Mouse (Mus musculus) forebrain, embryonic 15.5 days (tissue): ENCODE measurements at regions not wholly inside any gene's neighbourhood (a gene's known extent, or its start where the extent isn't known, plus 50 kb on each side); places are given as distances from the start of the nearest gene placed in this dataset.

ENCODE experiments used
- ATAC-seq: fragments of 200-750 bp; cut with Nextera tagmentation; replicated peaks from 2 replicates; pipeline ENCODE4 v1.8.0; 2017; ENCODE audit warnings: mild to moderate bottlenecking, moderate TSS enrichment, moderate library complexity
- H3K27ac ChIP-seq: fragments of 300-500 bp; sonication (generic); replicated peaks from 2 replicates; pipeline ENCODE4 v1.5.1; 2015; ENCODE audit warnings: mild to moderate bottlenecking, inconsistent platforms
- H3K27me3 ChIP-seq: fragments of 300-500 bp; sonication (generic); 2 replicates; pipeline ENCODE4 v1.6.1; 2015; ENCODE audit warnings: inconsistent platforms
- H3K36me3 ChIP-seq: fragments of 300-500 bp; sonication (generic); 2 replicates; pipeline ENCODE4 v1.6.1; 2015; ENCODE audit warnings: mild to moderate bottlenecking, inconsistent platforms
- H3K4me1 ChIP-seq: fragments of 300-500 bp; sonication (generic); 2 replicates; pipeline ENCODE4 v1.6.1; 2015; ENCODE audit warnings: inconsistent platforms
- H3K4me2 ChIP-seq: fragments of 300-500 bp; sonication (generic); replicated peaks from 2 replicates; pipeline ENCODE4 v1.6.1; 2015; ENCODE audit warnings: mild to moderate bottlenecking, inconsistent platforms
- H3K4me3 ChIP-seq: fragments of 300-500 bp; sonication (generic); 2 replicates; pipeline ENCODE4 v1.5.1; 2015; ENCODE audit warnings: mild to moderate bottlenecking, inconsistent platforms
- H3K9ac ChIP-seq: fragments of 300-500 bp; sonication (generic); replicated peaks from 2 replicates; pipeline ENCODE4 v1.6.1; 2015; ENCODE audit warnings: mild to moderate bottlenecking, inconsistent platforms
- H3K9me3 ChIP-seq: fragments of 300-500 bp; sonication (generic); 2 replicates; pipeline ENCODE4 v1.6.1; 2016; ENCODE audit warnings: inconsistent platforms
- WGBS: fragments of 180-500 bp; shearing (Covaris S2); methylation state at CpG from one replicate; pipeline ENCODE4 v1.1.7; 2015; ENCODE audit warnings: mixed read lengths; 5-methylcytosine and 5-hydroxymethylcytosine counted together

DNA sequence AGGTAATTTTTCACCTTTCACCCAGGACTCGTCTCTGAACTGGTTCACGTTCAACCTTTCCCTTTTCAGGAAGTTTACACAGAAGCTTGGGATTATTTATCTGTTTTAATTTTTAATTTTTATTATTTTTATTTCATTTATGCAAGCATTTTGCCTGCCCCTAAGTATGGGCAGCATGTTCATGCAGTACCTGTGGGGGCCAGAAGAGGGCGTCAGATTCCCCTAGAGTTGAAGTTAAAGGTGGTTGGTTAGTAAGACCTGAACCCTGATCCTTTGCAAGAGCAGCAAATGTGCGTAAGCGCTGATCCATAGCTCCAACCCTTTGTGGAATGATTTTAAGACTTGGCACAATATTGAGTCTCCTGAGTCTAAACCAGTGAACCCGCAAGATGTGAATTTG is 271.7 kb upstream of the Rora start:
- Histone ChIP-seq H3K4me3 (no peak overlapping the region), H3K4me2 (no peak overlapping the region), H3K27ac (no peak overlapping the region), H3K9ac (no peak overlapping the region), H3K9me3 (no peaks in the 10 kb centered on the region), H3K4me1 (no peaks in the 10 kb centered on the region), H3K27me3 (no peaks in the 10 kb centered on the region), H3K36me3 (no peaks in the 10 kb centered on the region)
- 89% methylated on average over 6 of the region's 6 CpGs for WGBS
- no peak for ATAC-seq

DNA sequence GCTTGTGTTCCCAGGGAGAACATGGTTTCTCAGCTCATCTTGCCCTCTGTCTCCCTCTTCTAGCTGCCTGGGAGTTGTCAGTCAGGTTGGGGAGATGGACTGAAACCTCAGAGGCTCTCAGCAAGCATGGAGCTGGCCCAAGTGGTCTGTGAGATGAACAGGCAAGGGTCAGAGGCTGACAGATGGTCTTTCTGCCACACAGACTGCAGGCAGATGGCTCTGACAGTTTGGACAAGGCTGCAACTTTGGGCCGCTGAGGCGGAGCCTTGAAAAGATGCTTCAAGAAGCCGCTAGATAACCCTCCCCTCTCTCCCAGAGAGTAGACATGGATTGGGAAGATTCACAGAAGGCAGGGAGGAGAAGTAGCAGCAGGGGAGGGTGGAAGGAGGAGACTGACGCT is 252.7 kb upstream of the Rora start:
- Histone ChIP-seq H3K9me3 (no peaks in the 10 kb centered on the region), H3K4me2 (no peak overlapping the region), H3K9ac (no peak overlapping the region), H3K27ac (no peak overlapping the region), H3K36me3 (no peaks in the 10 kb centered on the region), H3K4me1 (peaks cover 6% of the 10 kb centered on the region), H3K27me3 (no peaks in the 10 kb centered on the region), H3K4me3 (no peak overlapping the region)
- no peak for ATAC-seq
- WGBS, result 71% methylated on average over 4 of the region's 4 CpGs

DNA sequence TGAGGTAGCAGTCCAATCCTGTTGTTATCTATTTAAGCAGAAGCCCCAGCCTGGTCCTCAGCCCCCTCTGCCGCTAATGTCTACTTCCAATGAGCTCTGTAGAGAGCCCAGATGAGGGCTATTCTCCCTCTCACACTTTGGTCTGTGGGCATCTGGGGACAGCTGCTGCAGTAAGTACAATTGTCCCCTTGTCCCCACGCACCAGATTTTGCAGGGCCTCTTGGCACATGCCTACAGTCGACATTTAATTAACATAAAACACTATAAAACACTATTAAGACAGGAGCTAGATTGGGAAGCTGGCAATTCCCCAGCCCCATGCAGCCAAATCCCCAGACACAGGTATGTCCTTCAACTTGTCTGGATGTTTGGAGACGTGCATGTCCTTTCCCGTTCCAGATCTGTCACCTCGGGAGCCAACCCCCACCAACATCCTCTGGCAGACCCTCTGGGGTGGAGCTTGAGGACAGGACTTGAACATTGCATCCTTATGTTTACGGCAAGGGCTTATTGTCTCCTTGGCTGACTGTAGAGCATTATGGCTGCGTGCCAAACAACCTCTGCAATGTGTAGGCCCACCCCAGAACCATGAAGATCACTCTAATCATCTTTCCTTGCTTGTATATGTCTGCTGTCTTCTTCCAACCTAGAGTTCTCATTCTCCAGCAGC is 251.3 kb upstream of the Rora start:
- 49% methylated on average over 8 of the region's 8 CpGs for WGBS
- Histone ChIP-seq H3K9ac (no peak overlapping the region), H3K4me3 (no peak overlapping the region), H3K4me2 (no peak overlapping the region), H3K36me3 (no peaks in the 10 kb centered on the region), H3K9me3 (no peaks in the 10 kb centered on the region), H3K27me3 (no peaks in the 10 kb centered on the region), H3K4me1 (peaks cover 6% of the 10 kb centered on the region), H3K27ac (no peak overlapping the region)
- ATAC-seq, result no peak

DNA sequence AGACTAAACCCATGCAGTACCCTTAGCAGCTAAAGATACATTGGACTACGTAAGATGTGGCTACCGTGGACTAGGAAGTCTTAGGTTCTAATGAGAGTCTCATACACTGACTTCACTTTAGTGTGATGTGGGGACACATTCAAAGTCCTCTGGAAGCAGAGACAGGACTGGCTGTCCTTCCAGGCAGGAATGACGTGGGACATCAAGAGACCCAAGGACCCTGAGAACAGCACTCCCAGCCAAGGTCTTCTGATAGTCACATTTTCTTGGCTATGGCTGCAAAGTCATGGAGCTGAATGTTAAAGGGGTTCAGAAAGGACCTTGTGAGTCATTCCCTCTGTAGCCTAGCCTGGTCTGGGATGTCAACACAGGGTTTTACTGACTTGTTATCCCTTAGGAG is 250.6 kb upstream of the Rora start:
- H3K36me3 ChIP-seq, result no peaks in the 10 kb centered on the region
- 96% methylated on average over 3 of the region's 3 CpGs for WGBS
- H3K9me3 ChIP-seq, result no peaks in the 10 kb centered on the region
- H3K9ac ChIP-seq, result no peak overlapping the region
- no peaks in the 10 kb centered on the region for H3K27me3 ChIP-seq
- H3K4me1 ChIP-seq, result peaks cover 6% of the 10 kb centered on the region
- ATAC-seq, result no peak
- H3K4me3 ChIP-seq, result no peak overlapping the region
- no peak overlapping the region for H3K27ac ChIP-seq
- H3K4me2 ChIP-seq, result no peak overlapping the region

DNA sequence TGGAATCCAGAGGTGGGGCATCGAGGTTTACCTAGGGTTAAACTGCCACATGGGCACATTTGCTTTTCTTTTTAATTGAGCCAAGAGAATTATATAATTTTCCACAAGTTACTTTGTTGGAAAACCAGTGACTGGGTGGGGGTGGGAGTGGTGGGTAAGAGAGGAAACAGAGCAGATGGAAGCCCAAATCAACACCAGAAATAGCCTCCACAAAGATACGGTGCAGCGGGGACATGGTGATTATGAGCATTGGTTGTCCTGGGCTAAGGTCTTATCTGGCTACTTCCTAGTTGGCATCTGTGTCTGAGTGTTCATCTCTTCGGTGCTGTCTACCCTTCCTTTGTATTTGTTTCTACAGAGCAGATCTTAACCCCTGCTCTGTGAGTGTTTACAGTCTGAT is 250.1 kb upstream of the Rora start:
- no peaks in the 10 kb centered on the region for H3K9me3 ChIP-seq
- no peak overlapping the region for H3K27ac ChIP-seq
- no peak overlapping the region for H3K4me2 ChIP-seq
- H3K4me3 ChIP-seq, result no peak overlapping the region
- H3K36me3 ChIP-seq, result no peaks in the 10 kb centered on the region
- H3K4me1 ChIP-seq, result peaks cover 6% of the 10 kb centered on the region
- no peak overlapping the region for H3K9ac ChIP-seq
- ATAC-seq, result no peak
- WGBS, result 94% methylated on average over 4 of the region's 4 CpGs
- H3K27me3 ChIP-seq, result no peaks in the 10 kb centered on the region

DNA sequence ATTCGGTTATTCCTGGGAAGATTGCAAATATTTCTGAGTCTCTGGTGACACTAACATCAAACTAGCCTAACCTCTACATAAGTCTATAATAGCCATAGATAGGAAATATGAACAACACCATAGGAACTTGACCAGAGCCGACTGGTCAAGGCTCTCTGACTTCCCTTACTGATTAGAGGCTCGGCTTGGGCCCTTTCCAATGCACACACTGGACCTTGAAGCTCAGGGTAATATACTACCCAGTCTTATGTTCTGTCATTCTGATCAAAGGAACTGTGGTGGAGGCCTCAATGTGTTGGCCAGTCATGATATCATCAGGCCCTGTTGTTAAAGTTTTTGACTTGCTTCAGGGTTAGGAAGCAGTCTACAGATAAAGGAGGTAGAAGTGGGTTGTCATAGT is 243.8 kb upstream of the Rora start:
- ATAC-seq, result no peak
- WGBS, result 93% methylated on average over 3 of the region's 3 CpGs
- no peaks in the 10 kb centered on the region for H3K27me3 ChIP-seq
- H3K4me3 ChIP-seq, result no peak overlapping the region
- H3K9ac ChIP-seq, result no peak overlapping the region
- no peaks in the 10 kb centered on the region for H3K36me3 ChIP-seq
- no peaks in the 10 kb centered on the region for H3K9me3 ChIP-seq
- H3K4me2 ChIP-seq, result no peak overlapping the region
- no peaks in the 10 kb centered on the region for H3K4me1 ChIP-seq
- no peak overlapping the region for H3K27ac ChIP-seq

DNA sequence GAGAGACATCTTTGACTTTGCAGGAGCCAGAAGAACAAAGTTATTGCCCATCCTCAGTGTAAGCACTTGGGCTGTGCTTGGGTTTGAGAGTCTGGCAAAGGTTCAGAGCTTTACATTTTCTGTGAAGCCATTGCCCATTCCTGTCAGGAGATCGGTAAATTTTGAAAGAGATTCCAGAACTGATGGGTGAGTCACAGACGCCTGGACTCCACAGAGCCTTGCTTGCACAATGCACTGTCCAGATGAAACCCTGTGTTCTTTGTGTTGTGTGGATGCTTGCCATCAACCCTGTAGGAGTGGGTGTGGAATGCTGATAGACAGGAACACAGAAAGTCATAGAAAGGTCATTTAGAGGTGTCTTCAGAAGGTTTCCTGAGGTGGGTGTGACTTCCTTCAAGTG is 227.3 kb upstream of the Rora start:
- Histone ChIP-seq H3K9me3 (no peaks in the 10 kb centered on the region), H3K4me2 (no peak overlapping the region), H3K27ac (no peak overlapping the region), H3K4me3 (no peak overlapping the region), H3K9ac (no peak overlapping the region), H3K4me1 (no peaks in the 10 kb centered on the region), H3K27me3 (no peaks in the 10 kb centered on the region), H3K36me3 (no peaks in the 10 kb centered on the region)
- 89% methylated on average over 2 of the region's 2 CpGs for WGBS
- no peak for ATAC-seq

DNA sequence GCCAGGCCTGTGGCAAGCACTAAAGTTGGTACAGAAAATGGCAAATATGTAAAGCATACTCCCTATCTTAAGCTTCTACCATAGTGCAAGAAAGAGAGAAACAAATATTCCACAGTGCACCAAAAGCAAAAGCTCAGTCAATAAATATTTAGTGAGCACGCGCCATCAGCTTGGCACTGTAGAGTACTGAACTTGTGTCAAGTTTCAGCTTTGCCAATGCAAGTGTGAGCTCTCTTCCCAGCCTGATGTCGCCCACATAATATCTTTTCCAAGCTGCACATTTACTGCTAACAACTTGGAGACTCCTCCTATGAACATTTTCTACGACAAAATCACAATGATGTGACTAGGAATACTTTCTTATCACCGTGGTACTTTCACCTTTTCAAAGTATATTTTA is 190.8 kb upstream of the Rora start:
- Histone ChIP-seq H3K9me3 (no peaks in the 10 kb centered on the region), H3K9ac (no peak overlapping the region), H3K4me2 (no peak overlapping the region), H3K36me3 (no peaks in the 10 kb centered on the region), H3K4me3 (no peak overlapping the region), H3K27ac (no peak overlapping the region), H3K4me1 (no peaks in the 10 kb centered on the region), H3K27me3 (no peaks in the 10 kb centered on the region)
- WGBS, result 85% methylated on average over 5 of the region's 5 CpGs
- no peak for ATAC-seq

DNA sequence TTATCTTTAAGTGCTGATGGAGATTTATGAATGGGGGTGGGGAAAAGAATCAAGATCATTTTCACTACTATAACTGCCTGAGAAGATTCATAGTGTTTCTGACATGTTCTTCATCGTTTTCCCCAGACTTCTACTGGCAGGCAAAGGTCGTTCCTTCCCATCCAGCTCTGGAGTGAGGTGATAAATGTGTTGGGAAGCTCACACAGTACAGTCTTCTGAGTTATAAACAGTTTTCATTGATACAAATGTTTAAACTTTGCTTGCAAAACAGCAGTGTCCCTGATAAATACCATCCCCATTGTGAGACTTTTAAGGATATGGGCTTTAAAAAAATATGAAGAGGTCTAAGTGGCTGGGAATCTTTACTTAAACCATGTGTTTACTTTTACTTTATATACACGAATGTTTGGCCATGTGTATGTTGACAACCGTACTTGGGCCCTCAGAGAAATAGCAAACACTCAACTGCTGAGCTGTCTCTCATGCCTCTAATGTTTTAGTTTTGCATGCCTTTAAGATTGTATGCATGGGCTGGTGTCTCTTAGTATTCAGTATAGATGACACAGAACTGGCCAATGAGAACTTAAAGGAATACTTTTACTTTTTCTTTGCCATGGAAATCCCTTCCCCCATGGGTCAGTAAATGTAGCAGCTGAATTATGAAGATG is 189.8 kb upstream of the Rora start:
- Histone ChIP-seq H3K36me3 (no peaks in the 10 kb centered on the region), H3K4me2 (no peak overlapping the region), H3K4me1 (no peaks in the 10 kb centered on the region), H3K9ac (no peak overlapping the region), H3K27ac (no peak overlapping the region), H3K9me3 (no peaks in the 10 kb centered on the region), H3K27me3 (no peaks in the 10 kb centered on the region), H3K4me3 (no peak overlapping the region)
- 88% methylated on average over 4 of the region's 4 CpGs for WGBS
- ATAC-seq, result no peak

DNA sequence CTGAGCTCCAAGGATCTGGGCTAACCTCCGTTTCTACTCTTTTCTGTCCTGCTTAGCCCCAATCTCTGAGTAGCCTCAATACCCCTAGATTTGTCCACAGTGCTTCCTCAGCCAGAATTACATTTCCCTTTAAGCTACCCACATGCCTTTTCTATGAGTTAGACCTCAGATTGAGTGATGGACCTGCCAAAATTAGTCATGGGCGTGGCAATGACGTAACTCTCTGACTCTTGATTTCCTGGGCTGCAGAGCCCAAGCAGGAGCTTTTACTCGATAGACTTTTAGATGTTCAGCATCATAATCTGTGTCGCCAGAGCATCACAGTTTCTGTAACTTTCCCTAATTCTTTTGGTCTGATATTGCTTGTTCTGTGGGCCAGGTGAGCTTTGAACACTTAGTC is 186.9 kb upstream of the Rora start:
- Histone ChIP-seq H3K36me3 (no peaks in the 10 kb centered on the region), H3K4me3 (no peak overlapping the region), H3K27ac (no peak overlapping the region), H3K4me1 (no peaks in the 10 kb centered on the region), H3K9ac (no peak overlapping the region), H3K27me3 (no peaks in the 10 kb centered on the region), H3K4me2 (no peak overlapping the region), H3K9me3 (no peaks in the 10 kb centered on the region)
- 87% methylated on average over 5 of the region's 5 CpGs for WGBS
- ATAC-seq, result no peak

DNA sequence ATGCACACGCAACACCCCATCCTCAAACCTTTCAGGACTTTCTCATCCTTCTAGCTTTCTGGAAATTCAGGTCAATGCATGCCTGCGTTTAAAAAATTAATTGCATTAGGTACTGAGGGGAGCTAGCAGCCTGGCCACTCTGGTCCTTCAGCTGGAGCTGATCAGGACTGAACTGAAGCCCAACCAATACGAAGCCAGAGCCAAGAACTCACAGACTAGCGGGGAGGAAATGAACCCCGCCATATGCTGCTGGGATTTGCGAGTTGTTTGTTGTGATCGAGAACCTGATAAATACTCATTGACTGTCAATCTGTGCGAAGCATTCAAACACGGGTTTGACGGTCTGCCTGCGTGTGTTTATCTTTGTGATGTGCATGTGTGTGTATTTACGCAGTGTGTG is 177.2 kb upstream of the Rora start:
- no peak for ATAC-seq
- H3K27ac ChIP-seq, result no peak overlapping the region
- no peak overlapping the region for H3K4me3 ChIP-seq
- H3K36me3 ChIP-seq, result no peaks in the 10 kb centered on the region
- no peaks in the 10 kb centered on the region for H3K4me1 ChIP-seq
- H3K9me3 ChIP-seq, result no peaks in the 10 kb centered on the region
- 73% methylated on average over 12 of the region's 12 CpGs for WGBS
- H3K9ac ChIP-seq, result no peak overlapping the region
- no peak overlapping the region for H3K4me2 ChIP-seq
- no peaks in the 10 kb centered on the region for H3K27me3 ChIP-seq

DNA sequence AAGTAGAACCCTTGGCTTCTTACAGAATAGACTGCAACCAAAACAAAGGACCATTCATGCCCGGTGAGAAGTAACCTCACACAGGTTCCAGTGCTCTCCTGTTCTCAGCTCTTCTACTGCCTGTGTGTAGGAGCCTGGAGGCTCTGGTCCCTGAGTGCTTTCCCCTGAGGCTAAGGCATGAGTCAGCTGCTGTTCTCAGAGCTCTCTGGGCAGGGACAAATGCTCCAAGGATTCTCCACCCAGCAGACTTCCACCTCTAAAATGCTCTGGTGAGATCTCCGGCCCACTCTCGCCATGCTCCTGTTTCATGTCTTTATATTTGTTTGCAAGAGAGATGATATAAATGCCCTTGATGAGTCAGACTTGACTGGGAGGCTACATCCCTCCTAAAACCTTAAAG is 176.1 kb upstream of the Rora start:
- no peak overlapping the region for H3K9ac ChIP-seq
- H3K4me3 ChIP-seq, result no peak overlapping the region
- H3K27me3 ChIP-seq, result no peaks in the 10 kb centered on the region
- H3K36me3 ChIP-seq, result no peaks in the 10 kb centered on the region
- no peak overlapping the region for H3K4me2 ChIP-seq
- WGBS, result 70% methylated on average over 3 of the region's 3 CpGs
- no peaks in the 10 kb centered on the region for H3K4me1 ChIP-seq
- no peaks in the 10 kb centered on the region for H3K9me3 ChIP-seq
- ATAC-seq, result no peak
- H3K27ac ChIP-seq, result no peak overlapping the region

DNA sequence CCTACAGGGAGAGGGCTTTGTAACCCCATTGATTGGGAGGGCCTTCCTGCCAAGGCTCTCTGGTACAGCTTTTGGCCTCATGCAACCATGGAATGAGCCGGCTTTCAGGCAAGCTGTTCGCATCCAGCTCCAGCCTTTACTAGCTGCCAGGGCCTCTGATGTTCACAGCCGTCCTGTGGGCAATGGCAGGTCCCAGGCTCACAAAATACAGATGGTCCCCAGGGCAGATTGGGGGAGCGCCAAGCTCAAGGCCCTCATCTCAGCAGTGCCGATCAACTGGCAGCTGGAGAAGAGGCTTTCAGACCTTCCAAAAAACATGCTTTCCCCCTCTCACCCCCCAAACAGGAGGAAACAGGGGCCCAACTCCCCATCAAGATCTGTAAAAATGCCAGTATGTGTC is 166.9 kb upstream of the Rora start:
- no peak for ATAC-seq
- WGBS, result 73% methylated on average over 5 of the region's 5 CpGs

More for the DNA sequence above, 166.9 kb upstream of the Rora start:
- Histone ChIP-seq H3K4me2 (no peak overlapping the region), H3K9ac (no peak overlapping the region), H3K4me1 (no peaks in the 10 kb centered on the region), H3K36me3 (no peaks in the 10 kb centered on the region), H3K9me3 (no peaks in the 10 kb centered on the region), H3K4me3 (no peak overlapping the region), H3K27me3 (no peaks in the 10 kb centered on the region), H3K27ac (no peak overlapping the region)
